Mouse (Mus musculus) midbrain, embryonic 12.5 days (tissue): ENCODE measurements at regions not wholly inside any gene's neighbourhood (a gene's known extent, or its start where the extent isn't known, plus 50 kb on each side); places are given as distances from the start of the nearest gene placed in this dataset.

Experiments
- ATAC-seq: fragments of 200-750 bp; cut with Nextera tagmentation; 2 replicates; pipeline ENCODE4 v1.8.0; 2017; ENCODE audit warnings: low read depth, moderate TSS enrichment, moderate library complexity; ENCODE audit not compliant: low FRiP score
- H3K27ac ChIP-seq: fragments of 300-500 bp; sonication (generic); replicated peaks from 2 replicates; pipeline ENCODE4 v1.5.1; 2016; ENCODE audit warnings: mild to moderate bottlenecking
- H3K27me3 ChIP-seq: fragments of 300-500 bp; sonication (generic); 2 replicates; pipeline ENCODE4 v1.6.1; 2016; ENCODE audit warnings: mild to moderate bottlenecking
- H3K36me3 ChIP-seq: fragments of 300-500 bp; sonication (generic); 2 replicates; pipeline ENCODE4 v1.6.1; 2016
- H3K4me1 ChIP-seq: fragments of 300-500 bp; sonication (generic); 2 replicates; pipeline ENCODE4 v1.6.1; 2016
- H3K4me2 ChIP-seq: fragments of 300-500 bp; sonication (generic); replicated peaks from 2 replicates; pipeline ENCODE4 v1.6.1; 2016; ENCODE audit warnings: mild to moderate bottlenecking, moderate library complexity
- H3K4me3 ChIP-seq: fragments of 300-500 bp; sonication (generic); 2 replicates; pipeline ENCODE4 v1.5.1; 2016; ENCODE audit warnings: mild to moderate bottlenecking
- H3K9ac ChIP-seq: fragments of 300-500 bp; sonication (generic); replicated peaks from 2 replicates; pipeline ENCODE4 v1.6.1; 2016; ENCODE audit warnings: mild to moderate bottlenecking, moderate library complexity
- H3K9me3 ChIP-seq: fragments of 300-500 bp; sonication (generic); 2 replicates; pipeline ENCODE4 v1.6.1; 2016; ENCODE audit warnings: mild to moderate bottlenecking
- WGBS: fragments of 180-500 bp; shearing (Covaris S2); methylation state at CpG from one replicate; pipeline ENCODE4 v1.1.7; 2016; 5-methylcytosine and 5-hydroxymethylcytosine counted together

DNA sequence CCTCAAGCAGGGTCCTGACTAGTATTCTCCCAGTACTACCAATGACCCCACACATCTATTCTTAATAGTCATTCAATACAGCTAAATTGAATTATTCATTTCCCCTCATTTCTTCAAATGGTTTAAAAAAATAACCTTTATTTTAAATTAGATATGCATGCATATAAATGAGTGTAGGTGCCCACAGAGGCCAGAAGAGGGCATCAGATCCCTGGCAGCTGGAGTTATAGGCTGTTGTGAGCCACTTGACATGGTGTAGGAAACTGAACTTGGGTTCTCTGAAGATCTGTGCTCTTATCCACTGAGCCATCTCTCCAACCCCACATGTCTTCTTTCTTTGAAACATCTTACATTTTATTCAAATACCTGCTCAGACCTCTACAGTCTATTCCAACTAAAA is 77.8 kb upstream of the Pgrmc2 start:
- H3K9ac ChIP-seq, result no peak overlapping the region
- H3K4me1 ChIP-seq, result no peaks in the 10 kb centered on the region
- no peak for ATAC-seq
- H3K9me3 ChIP-seq, result no peaks in the 10 kb centered on the region
- H3K27me3 ChIP-seq, result no peaks in the 10 kb centered on the region
- no peaks in the 10 kb centered on the region for H3K36me3 ChIP-seq
- no peak overlapping the region for H3K27ac ChIP-seq
- no peak overlapping the region for H3K4me3 ChIP-seq
- H3K4me2 ChIP-seq, result no peak overlapping the region

DNA sequence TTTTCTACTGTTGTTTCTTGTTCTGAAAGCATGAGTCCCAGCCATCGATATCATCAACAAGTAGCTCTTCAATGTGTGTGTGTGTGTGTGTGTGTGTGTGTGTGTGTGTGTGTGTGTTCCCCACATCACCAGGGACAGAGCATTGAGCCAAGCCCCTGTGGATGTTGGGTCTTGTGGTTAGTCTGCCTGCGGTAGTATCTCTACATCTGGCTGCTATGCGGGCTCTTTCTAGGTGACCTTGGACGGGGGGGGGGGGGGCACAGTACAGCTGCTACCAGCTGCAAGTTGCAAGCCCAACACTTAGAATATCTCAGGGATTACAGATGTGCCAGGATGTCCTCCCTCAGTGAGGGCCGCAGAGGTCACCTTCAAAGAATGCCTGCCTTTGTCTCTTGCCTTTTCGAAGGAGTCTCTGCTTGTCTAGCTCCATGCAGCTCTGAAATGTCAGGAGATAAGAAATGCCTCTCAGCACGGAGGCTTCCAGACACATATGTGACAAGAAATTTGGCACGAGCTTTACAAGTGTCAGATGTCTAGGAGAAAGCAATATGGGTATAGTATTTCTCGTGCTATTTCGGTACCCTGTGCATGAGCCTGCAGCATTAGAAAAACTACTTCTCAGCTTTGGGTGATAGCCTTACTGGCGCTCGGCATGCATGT is 75.6 kb upstream of the Pgrmc2 start:
- H3K4me3 ChIP-seq, result no peak overlapping the region
- ATAC-seq, result no peak
- no peaks in the 10 kb centered on the region for H3K4me1 ChIP-seq
- 79% methylated on average over 12 of the region's 12 CpGs for WGBS
- no peak overlapping the region for H3K4me2 ChIP-seq
- no peak overlapping the region for H3K9ac ChIP-seq
- H3K27ac ChIP-seq, result no peak overlapping the region
- no peaks in the 10 kb centered on the region for H3K9me3 ChIP-seq
- no peaks in the 10 kb centered on the region for H3K36me3 ChIP-seq
- H3K27me3 ChIP-seq, result no peaks in the 10 kb centered on the region

DNA sequence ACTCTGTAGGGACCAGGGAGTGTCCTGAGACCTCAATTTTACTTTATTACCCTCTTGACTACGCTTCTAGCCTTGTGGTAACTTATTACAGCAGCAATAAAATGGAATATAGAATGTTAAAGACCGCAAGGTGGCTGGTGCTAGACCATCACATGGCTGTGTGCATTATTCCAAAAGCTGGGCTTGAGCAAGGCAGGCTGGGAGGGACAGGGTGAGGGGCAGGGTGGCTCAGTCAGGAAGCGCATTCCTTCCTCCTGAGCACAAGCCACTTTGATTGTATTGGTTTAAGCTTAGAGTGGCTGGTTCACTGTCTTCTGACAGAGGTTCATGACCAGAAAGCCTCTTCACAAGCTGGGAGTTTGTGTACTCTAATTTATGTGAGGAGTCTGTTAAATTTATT is 74.6 kb upstream of the Pgrmc2 start:
- no peak for ATAC-seq
- H3K4me2 ChIP-seq, result no peak overlapping the region
- no peak overlapping the region for H3K9ac ChIP-seq
- no peaks in the 10 kb centered on the region for H3K4me1 ChIP-seq
- no peak overlapping the region for H3K27ac ChIP-seq
- no peak overlapping the region for H3K4me3 ChIP-seq
- no peaks in the 10 kb centered on the region for H3K36me3 ChIP-seq
- H3K27me3 ChIP-seq, result no peaks in the 10 kb centered on the region
- 91% methylated on average over 3 of the region's 3 CpGs for WGBS
- H3K9me3 ChIP-seq, result no peaks in the 10 kb centered on the region

DNA sequence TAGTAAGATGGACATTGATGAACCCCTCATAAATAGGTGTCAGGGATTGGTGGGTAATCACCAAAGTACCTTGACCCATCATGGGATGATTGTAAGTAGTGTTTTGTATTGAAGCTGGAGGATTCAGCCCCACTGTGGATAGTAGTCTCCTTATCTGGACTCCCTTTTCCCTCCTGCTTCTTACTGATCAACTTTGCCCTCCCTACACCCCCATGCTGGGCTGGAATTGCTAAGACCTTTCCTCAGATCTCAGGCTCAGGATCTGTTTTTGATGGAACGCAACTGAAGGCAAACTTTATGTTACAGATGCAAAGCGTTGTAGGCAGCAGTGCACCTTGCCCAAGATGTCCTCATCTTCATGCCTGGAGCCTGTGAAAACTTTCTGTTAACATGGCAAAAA is 73.7 kb upstream of the Pgrmc2 start:
- 91% methylated on average over 2 of the region's 2 CpGs for WGBS
- H3K4me1 ChIP-seq, result no peaks in the 10 kb centered on the region
- H3K9me3 ChIP-seq, result no peaks in the 10 kb centered on the region
- H3K27me3 ChIP-seq, result no peaks in the 10 kb centered on the region
- no peaks in the 10 kb centered on the region for H3K36me3 ChIP-seq
- H3K27ac ChIP-seq, result no peak overlapping the region
- H3K9ac ChIP-seq, result no peak overlapping the region
- H3K4me3 ChIP-seq, result no peak overlapping the region
- no peak for ATAC-seq
- no peak overlapping the region for H3K4me2 ChIP-seq

DNA sequence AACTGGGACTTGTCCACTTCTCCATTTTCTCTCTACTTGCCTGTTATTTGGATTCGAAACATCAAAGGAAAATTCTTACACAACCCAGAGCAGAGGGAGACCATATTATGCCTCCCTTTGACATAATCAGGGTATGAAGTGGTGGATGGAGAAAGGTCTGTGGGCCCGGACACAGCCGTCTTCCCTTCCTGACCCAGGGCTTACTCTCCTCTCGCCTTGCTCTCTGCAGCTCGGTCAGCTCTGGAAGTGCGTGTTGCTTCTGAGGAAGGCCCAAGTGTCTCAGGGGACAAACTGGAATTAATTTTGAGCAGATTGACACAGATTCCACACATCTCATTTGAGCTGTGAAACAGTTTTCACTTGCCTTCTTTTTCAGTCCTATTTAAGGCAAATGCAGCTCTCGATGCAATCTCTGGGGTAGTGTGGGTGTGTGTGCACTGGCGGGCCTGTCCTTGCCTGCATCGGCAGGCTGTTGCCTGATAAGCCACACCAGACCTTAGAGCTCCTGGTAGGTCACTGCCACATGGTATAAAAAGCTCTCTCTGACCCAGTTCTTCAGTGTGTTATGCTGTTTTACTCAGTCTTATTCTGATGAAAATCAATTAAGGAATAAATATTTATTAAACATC is 72.4 kb upstream of the Pgrmc2 start:
- H3K9ac ChIP-seq, result no peak overlapping the region
- no peaks in the 10 kb centered on the region for H3K27me3 ChIP-seq
- WGBS, result 74% methylated on average over 9 of the region's 9 CpGs
- H3K27ac ChIP-seq, result no peak overlapping the region
- H3K36me3 ChIP-seq, result no peaks in the 10 kb centered on the region
- no peaks in the 10 kb centered on the region for H3K4me1 ChIP-seq
- 0 out of 2 replicates have a peak, but pooled peaks have one; percentile 41 for ATAC-seq
- H3K9me3 ChIP-seq, result no peaks in the 10 kb centered on the region
- H3K4me3 ChIP-seq, result no peak overlapping the region
- H3K4me2 ChIP-seq, result no peak overlapping the region

DNA sequence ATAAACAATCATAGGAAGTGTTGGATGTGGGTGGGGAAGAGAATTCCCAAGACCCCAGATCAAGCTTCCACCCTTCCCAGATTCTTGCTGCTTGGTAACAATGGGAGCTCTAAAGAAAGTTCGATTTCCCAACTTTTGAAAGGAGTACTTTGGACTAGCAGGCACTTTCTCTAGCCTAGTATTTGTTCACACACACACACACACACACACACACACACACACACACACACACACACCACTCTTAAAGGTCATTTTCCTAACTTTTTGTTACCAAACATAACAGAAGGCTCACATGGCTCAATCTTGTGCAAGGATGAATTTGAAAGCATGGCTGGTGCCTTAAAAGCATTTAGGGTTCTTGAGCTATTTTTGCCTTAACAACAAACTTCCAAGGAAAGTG is 71.6 kb upstream of the Pgrmc2 start:
- Histone ChIP-seq H3K4me1 (no peaks in the 10 kb centered on the region), H3K27me3 (no peaks in the 10 kb centered on the region), H3K36me3 (no peaks in the 10 kb centered on the region), H3K4me3 (no peak overlapping the region), H3K9ac (no peak overlapping the region), H3K9me3 (no peaks in the 10 kb centered on the region), H3K4me2 (no peak overlapping the region), H3K27ac (no peak overlapping the region)
- 76% methylated on average over 1 of the region's 1 CpGs for WGBS
- ATAC-seq, result no peak

DNA sequence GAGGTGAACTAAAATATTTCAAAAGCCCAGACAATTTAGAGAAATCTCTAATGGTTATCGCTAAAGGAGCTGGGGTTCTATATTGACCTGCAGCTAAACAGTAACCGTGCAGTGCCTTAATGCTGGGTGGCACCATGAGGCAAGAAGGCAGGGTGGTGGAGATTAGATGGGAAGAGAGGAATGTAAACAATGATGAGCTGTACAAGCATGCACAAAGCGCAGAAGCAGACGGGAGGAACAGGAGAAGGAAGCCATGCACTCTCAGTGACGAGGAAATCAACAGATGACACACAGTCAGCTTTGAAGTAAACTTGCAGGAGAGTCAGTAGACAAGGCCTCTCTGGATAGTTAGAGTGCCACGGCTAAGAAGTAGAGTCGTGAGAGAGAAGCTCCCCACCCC is 69.1 kb upstream of the Pgrmc2 start:
- Histone ChIP-seq H3K4me1 (no peaks in the 10 kb centered on the region), H3K27ac (no peak overlapping the region), H3K36me3 (no peaks in the 10 kb centered on the region), H3K4me2 (no peak overlapping the region), H3K27me3 (no peaks in the 10 kb centered on the region), H3K9ac (no peak overlapping the region), H3K4me3 (no peak overlapping the region), H3K9me3 (no peaks in the 10 kb centered on the region)
- no peak for ATAC-seq
- WGBS, result 83% methylated on average over 7 of the region's 7 CpGs

DNA sequence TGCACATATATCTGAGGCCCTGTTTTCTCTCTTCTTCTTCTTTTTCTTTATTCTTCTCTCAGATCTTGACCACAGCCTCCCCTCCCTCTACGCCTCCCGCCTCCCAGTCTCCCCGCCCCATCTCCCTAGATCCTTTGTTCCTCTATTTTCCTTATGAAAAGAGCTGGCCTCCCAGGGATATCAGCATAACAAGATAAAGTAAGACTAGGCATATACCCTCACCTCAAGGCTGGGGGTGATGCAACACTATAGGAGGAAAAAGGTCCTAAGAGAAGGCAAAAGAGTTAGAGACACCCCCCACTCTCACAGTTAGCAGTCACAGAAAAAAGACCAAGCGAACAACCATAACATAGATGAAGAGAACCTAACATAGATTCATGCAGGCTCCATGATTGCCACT is 57.5 kb upstream of the Pgrmc2 start:
- Histone ChIP-seq H3K4me2 (no peak overlapping the region), H3K9me3 (0 out of 2 replicates have a peak, but pooled peaks cover 5% of the 10 kb centered on the region), H3K9ac (no peak overlapping the region), H3K36me3 (no peaks in the 10 kb centered on the region), H3K27ac (no peak overlapping the region), H3K27me3 (no peaks in the 10 kb centered on the region), H3K4me3 (no peak overlapping the region), H3K4me1 (no peaks in the 10 kb centered on the region)
- 95% methylated on average over 4 of the region's 4 CpGs for WGBS
- no peak for ATAC-seq

DNA sequence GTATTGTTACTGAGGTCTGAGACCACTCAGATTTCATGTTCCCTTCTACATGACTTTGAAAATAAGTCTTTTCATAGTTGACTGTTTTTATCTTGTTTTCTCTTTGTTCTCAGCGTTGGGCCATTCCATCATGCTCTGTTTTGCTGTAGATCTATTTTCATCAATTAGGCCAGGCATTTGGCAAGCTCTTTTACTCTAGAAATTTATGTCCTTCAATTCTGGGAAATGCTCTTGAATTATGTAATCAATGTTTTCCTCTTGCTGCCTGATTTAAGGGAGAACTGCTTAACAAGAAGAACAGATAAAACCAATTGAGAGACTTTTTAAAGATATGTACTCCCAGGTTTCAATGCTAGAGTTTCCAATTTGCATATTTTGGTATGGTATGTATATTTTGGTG is 55.1 kb upstream of the Pgrmc2 start:
- Histone ChIP-seq H3K4me2 (no peak overlapping the region), H3K4me1 (no peaks in the 10 kb centered on the region), H3K27ac (no peak overlapping the region), H3K9ac (no peak overlapping the region), H3K4me3 (no peak overlapping the region), H3K36me3 (no peaks in the 10 kb centered on the region), H3K9me3 (0 out of 2 replicates have a peak, but pooled peaks cover 5% of the 10 kb centered on the region), H3K27me3 (no peaks in the 10 kb centered on the region)
- WGBS, result 81% methylated on average over 1 of the region's 1 CpGs
- no peak for ATAC-seq

DNA sequence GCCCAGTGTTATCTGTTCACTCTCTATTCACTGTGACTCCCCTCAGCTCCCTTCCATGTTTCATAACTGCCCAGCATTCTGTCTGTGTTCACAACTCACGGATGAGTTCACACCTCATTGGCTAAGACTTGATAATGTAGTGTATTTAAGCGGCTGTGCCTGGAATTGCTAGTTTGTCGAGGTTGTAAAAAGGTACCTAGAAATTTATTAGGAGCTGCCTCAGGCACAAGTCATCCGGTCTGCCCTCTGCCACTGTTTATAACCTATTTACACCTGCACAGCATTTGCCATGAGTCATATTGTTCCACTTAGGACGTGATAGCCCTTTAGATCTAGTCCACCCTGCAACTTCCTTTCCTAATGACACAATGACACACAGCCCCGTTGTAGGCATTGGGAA is 50.0 kb upstream of the Pgrmc2 start:
- H3K9ac ChIP-seq, result no peak overlapping the region
- no peaks in the 10 kb centered on the region for H3K27me3 ChIP-seq
- no peak for ATAC-seq
- H3K4me3 ChIP-seq, result no peak overlapping the region
- H3K36me3 ChIP-seq, result no peaks in the 10 kb centered on the region
- H3K27ac ChIP-seq, result no peak overlapping the region
- H3K4me1 ChIP-seq, result no peaks in the 10 kb centered on the region
- H3K4me2 ChIP-seq, result no peak overlapping the region
- WGBS, result 87% methylated on average over 6 of the region's 6 CpGs
- H3K9me3 ChIP-seq, result no peaks in the 10 kb centered on the region
